Comparison of ENCODE assay signal across 7 mouse cellular contexts in the genomic region with DNA sequence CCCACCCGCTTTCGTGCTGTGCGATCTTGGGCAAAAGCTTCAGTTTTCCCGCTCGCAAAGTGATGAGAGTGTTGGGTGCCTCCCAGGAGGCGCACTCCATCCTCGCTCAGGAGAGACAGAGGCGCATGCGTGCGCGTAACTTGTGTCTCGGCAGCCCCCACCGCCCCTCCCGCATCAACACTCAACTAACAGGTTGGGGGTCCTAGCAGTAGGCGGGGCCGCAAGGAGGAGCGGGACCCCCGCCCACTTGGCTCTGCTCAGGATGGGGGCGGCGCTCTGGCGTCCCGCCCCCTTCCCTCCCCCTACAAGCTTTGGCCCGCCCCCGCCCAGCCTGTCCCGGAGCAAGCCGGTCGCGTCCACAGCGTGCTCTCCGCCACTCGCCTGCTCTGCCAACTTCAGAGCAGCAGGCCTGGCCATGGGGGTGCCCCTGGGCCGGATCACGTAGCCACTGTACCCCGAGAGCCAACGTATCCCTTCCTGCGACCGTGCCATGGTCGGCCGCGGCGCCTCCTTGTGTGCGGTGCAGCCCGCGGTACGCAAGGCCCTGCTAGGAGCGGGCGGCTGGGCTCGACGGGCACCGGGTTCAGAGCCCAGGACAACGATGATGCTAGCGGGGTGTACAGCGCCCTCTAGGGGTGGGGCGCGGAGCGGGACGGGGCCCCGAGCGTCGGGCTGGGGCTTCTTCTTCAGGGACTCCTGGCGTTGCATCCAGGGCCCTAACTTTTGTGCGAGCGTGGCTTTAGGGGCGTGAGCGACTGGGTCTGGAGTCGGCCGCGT. TPM values are rescaled to one million over a fixed set of nuclear protein-coding genes. Genes with fewer than 3 reads are reported as not detected.
DNase-seq lines count a peak whose midpoint lies in the region; ATAC-seq lines count a peak whose summit lies in the region.

A gene (plus strand): TSS at position 334 of the 777 bp plus-strand sequence.

- ATAC-seq in embryonic facial prominence, embryonic 15.5 days (ENCODE audit: insufficient number of reproducible peaks, low FRiP score, low TSS enrichment, low read depth), result peak; percentile 77
- peak; percentile 58 for ATAC-seq in heart, embryonic 14.5 days (ENCODE audit: insufficient number of reproducible peaks, insufficient read depth, low FRiP score, low read depth)
- ATAC-seq in lung, embryonic 15.5 days (ENCODE audit: borderline replicate concordance, extremely low read depth, low FRiP score, low TSS enrichment), result peak; percentile 72; the same call in 1 of the 2 replicates

- H3K4me1 ChIP-seq in embryonic facial prominence, embryonic 15.5 days, result peaks cover 77% of the 10 kb centered on the region
- peaks cover 14 to 33% of the 10 kb centered on the region in 2 experiments; a peak in 3 of 4 replicates for H3K4me1 ChIP-seq in heart, embryonic 14.5 days (ENCODE audit: control insufficient read depth in 2 of 2, insufficient read depth in 2 of 2, low read length in 2 of 2)
- H3K4me1 ChIP-seq in lung, embryonic 15.5 days, result peaks cover 49% of the 10 kb centered on the region

- peak within 1 kb of the TSS; percentile 92 for H3K4me2 ChIP-seq in embryonic facial prominence, embryonic 15.5 days (replicated peaks)
- H3K4me2 ChIP-seq in heart, embryonic 14.5 days (ENCODE audit: low read length), result peak within 1 kb of the TSS; percentile 89
- peak within 1 kb of the TSS; percentile 93 for H3K4me2 ChIP-seq in lung, embryonic 15.5 days

- H3K9me3 ChIP-seq in embryonic facial prominence, embryonic 15.5 days (replicated peaks), result no peaks in the 10 kb centered on the region
- no peaks in the 10 kb centered on the region for H3K9me3 ChIP-seq in heart, embryonic 14.5 days (ENCODE audit: control insufficient read depth, low read length)
- no peaks in the 10 kb centered on the region for H3K9me3 ChIP-seq in lung, embryonic 15.5 days

- H3K9ac ChIP-seq in embryonic facial prominence, embryonic 15.5 days, result peak within 1 kb of the TSS; percentile 60
- H3K9ac ChIP-seq in heart, embryonic 14.5 days (ENCODE audit: low read length), result peak within 1 kb of the TSS; percentile 76
- H3K9ac ChIP-seq in lung, embryonic 15.5 days, result peak within 1 kb of the TSS; percentile 42

- WGBS in embryonic facial prominence, embryonic 15.5 days, result under 1% methylated on average over 61 of the region's 68 CpGs
- under 1% methylated on average over 63 of the region's 68 CpGs for WGBS in heart, embryonic 14.5 days
- under 1% methylated on average over 59 of the region's 68 CpGs for WGBS in lung, embryonic 15.5 days

- peak within 1 kb of the TSS; percentile 87 for H3K27ac ChIP-seq in embryonic facial prominence, embryonic 15.5 days (replicated peaks)
- H3K27ac ChIP-seq in heart, embryonic 14.5 days (replicated peaks in 1 of 2; ENCODE audit: control insufficient read depth in 1 of 2, insufficient read depth in 1 of 2, low read depth in 2 of 2, low read length in 2 of 2), result peak within 1 kb of the TSS in 1 of 2 experiments; percentile 68; a peak in 3 of 4 replicates
- H3K27ac ChIP-seq in lung, embryonic 15.5 days, result peak within 1 kb of the TSS; percentile 25; the same call in 1 of the 2 replicates

- peak; percentile 86 for DNase-seq in ES-CJ7 (ENCODE audit: low read depth, low spot score)
- DNase-seq in adrenal gland, adult 2 months, result peak; percentile 81
- peak; percentile 80 for DNase-seq in kidney, postnatal 10 days
- peak; percentile 75 for DNase-seq in retina, postnatal 1 day

- H3K27me3 ChIP-seq in embryonic facial prominence, embryonic 15.5 days, result peaks cover 38% of the 10 kb centered on the region
- peaks cover 63% of the 10 kb centered on the region for H3K27me3 ChIP-seq in heart, embryonic 14.5 days (ENCODE audit: control insufficient read depth, insufficient read depth, low read length)
- peaks cover 67% of the 10 kb centered on the region for H3K27me3 ChIP-seq in lung, embryonic 15.5 days

- H3K4me3 ChIP-seq in embryonic facial prominence, embryonic 15.5 days (replicated peaks), result peak within 1 kb of the TSS; percentile 68
- H3K4me3 ChIP-seq in heart, embryonic 14.5 days (ENCODE audit: control insufficient read depth in 1 of 2, insufficient read depth in 1 of 2, low read depth in 1 of 2, low read length in 2 of 2), result peak within 1 kb of the TSS; percentile 56 to 57
- peak within 1 kb of the TSS; percentile 53 for H3K4me3 ChIP-seq in lung, embryonic 15.5 days

- no peaks in the 10 kb centered on the region for H3K36me3 ChIP-seq in embryonic facial prominence, embryonic 15.5 days
- H3K36me3 ChIP-seq in heart, embryonic 14.5 days (ENCODE audit: control insufficient read depth, insufficient read depth, low read length), result no peaks in the 10 kb centered on the region
- H3K36me3 ChIP-seq in lung, embryonic 15.5 days, result no peaks in the 10 kb centered on the region

RNA-seq across cellular contexts. Expression of the gene that starts here (rescaled TPM):
- total RNA-seq in adrenal gland, adult 2 months (2021), result 1 to 10 TPM; 6.1 to 9.5 TPM
- 11.8 and 17.0 TPM in 2 replicates for polyA plus RNA-seq in adrenal gland, adult 2 months (2012; rRNA removed)
- polyA plus RNA-seq in embryonic facial prominence, embryonic 15.5 days (2015; fragmentation: Nextera tagmentation; extraction: Ambion mirVana), result 7.9 and 9.5 TPM in 2 replicates
- polyA plus RNA-seq in heart, embryonic 14.5 days (2014; fragmentation: Nextera tagmentation; extraction: Ambion mirVana), result 1.7 and 1.9 TPM in 2 replicates
- 3.0 and 3.2 TPM in 2 replicates for polyA plus RNA-seq in lung, embryonic 15.5 days (2015; fragmentation: Nextera tagmentation; extraction: Ambion mirVana)
